In genomic region chr19:26604755-26605300, GRCm38 (mm10) we compare ENCODE assay signal across 1 mouse cellular context.
A peak's percentile ranks its signal among the peaks of the same experiment; 100 is the strongest.
TF ChIP-seq lines count a peak whose summit lies in the region.

Gene Smarca2 (plus strand): TSS chr19:26605050.

TF ChIP-seq in CH12.LX, 34 proteins besides CTCF, POLR2A, EP300 and RAD21 (continued from another document):
- TF ChIP-seq CHD2 (IDR thresholded peaks at IDR 0.05; ENCODE audit: low read length) (peak; percentile 73), NRF1 (IDR thresholded peaks at IDR 0.05; ENCODE audit: low read depth, low read length) (no peak; the same call in none of the 2 replicates), PAX5 (IDR thresholded peaks at IDR 0.05; ENCODE audit: low read length) (no peak), USF1 (IDR thresholded peaks at IDR 0.05; ENCODE audit: low read depth, low read length) (no peak), HCFC1 (IDR thresholded peaks at IDR 0.05; ENCODE audit: low read depth, low read length) (peak; percentile 57; the same call in 1 of the 2 replicates), MAX (IDR thresholded peaks at IDR 0.05; ENCODE audit: low read length) (peak; percentile 74)
